Mouse (Mus musculus) thymus, postnatal 4 days (tissue): ENCODE measurements around the gene Fshr.
"Not testable (repeated sequence)": the region's sequence is repeated elsewhere in the genome, so short reads cannot be mapped to it uniquely, and the experiment has no call there.

ENCODE experiments used
- DNase-seq: peaks from one replicate; pipeline ENCODE4 v3.0.0; 2021

The Fshr gene

GRCm38 (mm10) chr17:89200575-89200974 is at the start of gene Fshr:
Fshr (minus strand) TSS chr17:89200675.
- DNase-seq: no peak

DNA sequence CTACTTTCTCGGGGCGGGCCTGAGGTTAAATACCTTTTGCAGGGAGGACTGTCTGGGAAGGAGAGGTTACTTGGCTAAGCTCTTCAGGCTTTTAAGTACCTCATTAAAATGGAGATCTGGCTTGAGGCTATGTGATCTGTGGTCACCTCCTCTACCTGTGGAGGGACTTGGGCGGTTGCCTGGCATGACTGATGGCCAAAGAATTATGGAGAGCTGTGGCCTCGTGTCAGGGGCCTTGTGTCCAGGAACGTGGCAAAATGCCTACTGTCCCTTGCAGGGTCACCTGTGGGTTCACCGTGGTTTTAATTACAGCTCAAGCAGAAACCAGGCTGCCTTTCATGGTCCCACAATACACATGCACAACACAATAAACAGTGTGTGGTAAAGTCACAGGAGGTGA is 1.7 kb upstream of the Fshr start:
- no peak for DNase-seq

DNA sequence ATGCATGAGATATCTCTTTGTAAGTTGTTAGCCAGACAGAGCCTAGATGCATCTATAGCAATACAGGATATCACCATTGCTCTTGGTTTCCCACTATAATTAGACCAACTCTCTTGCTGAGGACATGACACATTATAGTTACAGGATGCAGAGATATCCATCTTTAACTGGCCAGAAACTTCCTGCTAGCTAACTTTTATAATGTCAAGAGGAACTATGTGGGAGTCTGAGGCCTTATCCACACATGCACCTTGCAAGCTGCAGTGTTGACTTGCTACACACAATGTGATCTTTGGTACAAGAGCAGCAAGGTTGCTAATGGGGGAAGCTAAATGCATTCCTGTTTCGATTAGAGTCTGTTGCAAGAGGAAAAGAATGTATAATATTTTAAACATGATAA is 26.9 kb downstream of the Fshr start:
- DNase-seq: no peak

DNA sequence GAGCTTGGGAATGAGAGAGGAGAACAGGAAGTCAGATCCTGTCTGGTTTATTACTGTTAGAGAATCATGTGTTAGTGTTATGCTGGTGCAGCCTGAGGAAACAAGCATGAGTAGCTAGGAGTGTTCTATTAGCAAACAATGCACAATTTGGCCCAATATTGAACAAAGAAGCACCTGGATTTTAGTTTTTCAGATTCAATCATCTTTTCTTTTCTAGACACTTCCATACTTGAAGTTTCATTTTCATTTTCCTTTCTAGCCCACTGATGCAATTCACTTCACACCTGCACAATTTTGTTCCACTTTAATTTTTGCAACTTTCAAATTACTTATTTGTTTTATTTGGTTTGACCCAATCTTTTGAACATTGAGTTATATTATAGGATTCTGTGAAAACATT is 35.7 kb downstream of the Fshr start:
- no peak for DNase-seq

DNA sequence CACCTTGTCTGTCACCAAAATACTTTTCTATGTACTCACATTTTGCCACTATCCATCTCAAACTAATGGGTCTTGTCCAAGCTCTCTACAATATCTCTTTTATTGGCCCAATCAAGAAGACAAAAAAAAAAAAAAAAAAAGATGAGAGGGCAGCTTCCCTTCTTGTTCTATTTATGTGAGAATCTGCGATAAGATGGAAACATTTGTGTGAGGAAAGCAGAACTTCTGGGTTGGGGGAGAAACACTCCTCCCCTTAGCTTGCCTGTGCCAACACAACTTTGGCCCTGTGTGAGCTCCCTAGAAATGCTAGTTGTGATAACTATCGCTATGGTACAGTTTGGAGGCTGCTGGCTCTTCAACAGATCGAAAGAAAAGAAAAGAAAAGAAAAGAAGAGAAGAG is 38.0 kb downstream of the Fshr start:
- DNase-seq: no peak

DNA sequence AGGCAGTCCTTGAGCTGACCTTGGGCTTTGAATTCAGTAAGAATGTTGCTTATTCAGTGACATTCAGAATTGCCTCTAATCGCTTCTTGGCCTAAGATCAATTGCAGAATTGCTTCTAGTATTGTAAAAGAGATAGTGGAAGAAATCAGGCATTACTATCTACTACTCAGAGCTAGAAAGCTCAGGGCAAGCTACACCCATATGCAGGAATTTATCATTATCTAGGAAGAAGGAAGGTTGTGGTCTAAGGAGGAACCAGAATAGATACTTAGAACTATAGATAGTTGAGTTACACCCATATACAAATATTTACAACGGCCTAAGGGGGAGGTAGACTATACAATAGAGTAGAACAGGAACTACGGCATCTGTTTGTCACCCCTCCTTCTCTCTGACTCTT is 41.1 kb downstream of the Fshr start:
- not testable (repeated sequence) for DNase-seq

DNA sequence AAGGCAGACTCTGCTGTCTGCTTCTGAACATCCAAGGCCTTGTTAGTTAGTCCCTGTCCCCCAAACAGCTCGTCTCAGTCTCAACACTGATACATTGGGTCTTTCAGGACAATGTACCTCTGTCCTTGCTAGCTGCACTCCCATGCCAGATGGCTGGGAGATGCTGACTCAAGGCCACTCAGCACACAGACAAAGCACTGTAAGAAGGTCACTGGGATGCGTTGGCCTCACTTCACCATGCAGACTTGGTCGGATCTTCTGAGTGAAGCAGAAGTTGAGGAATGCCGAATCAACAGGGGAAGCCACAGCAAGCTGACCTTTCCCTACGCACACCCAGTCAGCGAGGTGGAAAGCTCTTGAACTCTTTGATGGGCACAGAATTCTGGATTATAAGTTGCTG is 55.7 kb downstream of the Fshr start:
- no peak for DNase-seq

GRCm38 (mm10) chr17:89120023-89120422 is 80.5 kb downstream of the Fshr start:
- no peak for DNase-seq

GRCm38 (mm10) chr17:89119250-89119649 is 81.2 kb downstream of the Fshr start:
- DNase-seq: no peak

- no peak for DNase-seq
Observed at GRCm38 (mm10) chr17:89113944-89114343, 86.5 kb downstream of the Fshr start.

- DNase-seq: no peak
Observed at GRCm38 (mm10) chr17:89100719-89101350, 99.6 kb downstream of the Fshr start.

- not testable (repeated sequence) for DNase-seq
Observed at GRCm38 (mm10) chr17:89099733-89100132, 100.7 kb downstream of the Fshr start.

DNA sequence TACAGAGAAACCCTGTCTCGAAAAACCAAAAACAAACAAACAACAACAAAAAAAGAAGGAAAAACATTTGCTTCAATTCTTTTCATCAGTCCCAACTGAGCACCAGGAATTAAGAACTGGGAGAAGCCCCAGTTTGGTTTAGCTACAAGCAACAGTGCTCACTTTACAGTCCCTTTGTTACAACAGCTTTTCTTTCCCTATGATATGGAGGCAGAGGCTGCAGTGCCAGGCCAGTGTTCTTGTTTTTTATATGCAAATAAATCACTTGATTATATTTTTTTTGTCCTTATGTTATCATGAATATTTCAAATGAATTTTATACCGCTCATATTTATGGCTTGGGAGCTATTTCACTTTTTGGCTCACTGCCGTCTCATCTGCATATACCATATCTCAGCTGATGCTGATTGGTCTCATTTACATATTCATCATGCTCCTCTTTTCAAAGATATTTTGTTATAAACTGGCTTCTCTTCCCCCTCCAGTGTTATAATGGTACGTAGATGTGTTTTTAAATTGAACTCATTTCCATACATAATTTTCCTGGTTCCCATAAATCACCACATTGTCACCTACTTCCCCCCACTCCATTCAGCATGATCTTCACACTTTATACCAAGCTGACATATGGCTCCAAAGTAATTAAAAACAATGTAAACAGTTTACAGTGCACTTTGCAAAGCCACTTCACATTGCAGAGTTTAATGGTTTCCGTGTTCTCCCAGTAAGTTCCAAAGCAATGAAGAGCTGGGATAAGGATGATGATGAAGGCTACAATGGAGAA is 110.6 kb downstream of the Fshr start:
- no peak for DNase-seq

- DNase-seq: no peak
Observed at GRCm38 (mm10) chr17:89082897-89083296, 117.6 kb downstream of the Fshr start.

GRCm38 (mm10) chr17:89079706-89080105 is 120.8 kb downstream of the Fshr start:
- no peak for DNase-seq

- no peak for DNase-seq
Observed at GRCm38 (mm10) chr17:89064327-89065095, 136.0 kb downstream of the Fshr start.

DNA sequence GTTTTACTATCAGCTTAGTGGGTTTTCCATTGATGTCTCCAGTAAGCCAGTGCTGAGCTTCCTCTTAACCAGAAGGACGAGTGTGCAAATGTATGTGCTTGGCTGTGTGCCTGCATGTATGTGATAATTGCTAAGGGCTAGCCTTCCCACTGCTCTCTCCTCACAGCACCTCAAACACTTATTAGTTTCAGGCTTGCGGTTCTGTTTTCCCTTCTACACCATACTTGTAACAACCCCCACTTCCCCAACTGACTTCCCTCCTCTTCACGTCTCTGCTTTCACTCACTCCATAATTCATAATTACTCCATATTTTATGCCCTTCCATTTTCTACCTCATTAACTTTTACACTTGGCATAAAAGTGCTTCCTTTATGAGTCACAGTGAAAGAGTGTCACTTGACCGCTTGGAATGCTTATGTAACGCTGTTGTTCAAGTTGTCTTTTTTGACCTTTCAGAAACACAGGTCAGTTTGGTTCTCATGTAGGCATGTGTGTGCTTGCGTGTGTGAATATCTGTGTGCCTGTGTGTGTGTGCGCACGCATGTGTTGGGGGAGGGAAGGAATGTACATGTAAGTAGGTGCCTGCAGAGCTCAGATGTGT is 138.0 kb downstream of the Fshr start:
- no peak for DNase-seq

GRCm38 (mm10) chr17:89051031-89051563 is 149.4 kb downstream of the Fshr start:
- DNase-seq: no peak

DNA sequence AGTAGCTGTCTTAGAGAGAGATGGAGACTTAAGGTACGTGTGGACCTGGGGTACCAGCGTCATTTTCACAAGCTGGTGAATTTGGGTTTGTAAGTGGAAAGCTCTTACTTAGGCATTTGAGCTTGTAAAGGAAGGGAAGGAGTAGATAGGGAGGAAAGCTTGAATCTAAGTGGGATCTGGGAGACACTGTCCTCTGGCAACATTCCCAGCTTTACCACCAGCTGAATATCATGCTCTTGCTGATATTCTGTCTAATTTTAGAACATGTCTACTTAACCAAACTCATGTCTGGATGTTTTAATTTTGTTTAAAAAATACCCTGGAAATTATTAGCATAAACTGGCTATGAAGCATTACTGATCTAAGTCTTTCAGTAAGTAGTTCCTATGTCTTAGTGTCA is 151.4 kb downstream of the Fshr start:
- no peak for DNase-seq

DNA sequence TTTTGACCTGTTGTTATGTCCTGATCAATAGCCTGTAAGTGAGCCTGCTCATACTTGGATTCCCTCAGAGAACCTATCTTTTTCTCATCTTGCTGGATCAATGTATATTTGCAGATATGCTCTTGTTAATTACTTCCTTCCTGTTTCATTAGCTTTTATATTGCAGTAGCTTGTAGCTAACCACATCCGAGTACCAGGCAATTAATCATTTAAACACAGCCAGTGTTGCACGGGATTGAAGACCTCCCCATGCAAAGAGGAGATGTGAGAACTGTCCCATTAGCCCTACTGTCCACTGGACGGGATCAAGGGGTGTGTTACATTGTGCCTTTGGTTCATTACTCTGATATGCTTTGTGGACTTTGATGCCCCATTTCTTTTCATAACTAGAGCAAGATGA is 154.5 kb downstream of the Fshr start:
- DNase-seq: no peak

GRCm38 (mm10) chr17:89036723-89037122 is 163.8 kb downstream of the Fshr start:
- DNase-seq: no peak

DNA sequence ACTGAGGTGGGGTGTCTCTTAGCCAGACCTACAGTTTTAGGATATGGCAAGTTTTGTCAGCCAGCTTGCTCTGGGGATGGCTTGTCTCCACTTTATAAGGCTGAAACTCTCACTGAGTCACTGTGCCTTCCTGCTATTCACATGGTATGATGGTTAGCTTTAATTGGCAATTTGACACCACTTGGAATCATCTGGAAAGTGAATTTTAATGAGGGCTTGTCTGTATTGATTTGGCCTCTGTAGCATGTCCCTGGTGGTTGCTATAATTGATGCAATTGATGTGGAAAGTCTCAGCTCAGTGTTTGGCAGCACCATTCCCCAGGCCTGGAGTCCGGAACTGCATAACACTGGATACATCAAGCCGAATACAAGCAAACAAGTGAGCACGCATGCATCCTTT is 164.4 kb downstream of the Fshr start:
- DNase-seq: no peak

- DNase-seq: no peak
Observed at GRCm38 (mm10) chr17:89034627-89035026, 165.8 kb downstream of the Fshr start.
